22 mouse cellular contexts compared by ENCODE assay signal in genomic region chr2:129627133-129627532, GRCm38 (mm10). TPM values are rescaled to one million over a fixed set of nuclear protein-coding genes. Genes with fewer than 3 reads are reported as not detected.
A peak's percentile ranks its signal among the peaks of the same experiment; 100 is the strongest.
DNase-seq lines count a peak whose midpoint lies in the region; ATAC-seq and TF ChIP-seq lines count a peak whose summit lies in the region.
"Had no signal": no experiment of that assay in that cellular context is flagged by ENCODE, and none has a peak within 500 bp of the region (broad histone marks: within the 10 kb centered on the region; RNA-seq: fewer than 3 reads in every experiment).

No protein-coding gene starts in this region.

- H3K27ac ChIP-seq in heart, embryonic 12.5 days (ENCODE audit: poor library complexity, severe bottlenecking): no peak overlapping the region
- no peak overlapping the region; the same call in 1 of the 2 replicates for H3K27ac ChIP-seq in heart, postnatal 0 days (ENCODE audit: low read depth)
- H3K27ac ChIP-seq: forebrain, embryonic 13.5 days; hindbrain, embryonic 13.5 days; liver, embryonic 12.5 days; midbrain, embryonic 12.5 days had no signal

- H3K9me3 ChIP-seq in heart, embryonic 12.5 days (replicated peaks): no peaks in the 10 kb centered on the region
- no peaks in the 10 kb centered on the region for H3K9me3 ChIP-seq in heart, postnatal 0 days (replicated peaks; ENCODE audit: control insufficient read depth, low read length)
- H3K9me3 ChIP-seq: forebrain, embryonic 13.5 days; hindbrain, embryonic 13.5 days; liver, embryonic 12.5 days; midbrain, embryonic 12.5 days had no signal

- peaks cover 27% of the 10 kb centered on the region for H3K36me3 ChIP-seq in heart, embryonic 12.5 days
- peaks cover 11% of the 10 kb centered on the region for H3K36me3 ChIP-seq in heart, postnatal 0 days (replicated peaks; ENCODE audit: control insufficient read depth, insufficient read depth, low read length)
- H3K36me3 ChIP-seq: midbrain, embryonic 12.5 days had no signal

- ATAC-seq in heart, embryonic 12.5 days (ENCODE audit: insufficient number of reproducible peaks, low FRiP score): no peak
- ATAC-seq in heart, postnatal 0 days (ENCODE audit: insufficient read depth, low read depth): no peak
- ATAC-seq: forebrain, embryonic 13.5 days; liver, embryonic 12.5 days; liver, postnatal 0 days; Patski had no signal

- no peak for DNase-seq in heart, adult 8-10 months (ENCODE audit: low spot score)
- DNase-seq in heart, postnatal 0 days (ENCODE audit: low spot score): no peak
- no peak for DNase-seq in heart, adult 9 months (ENCODE audit: low spot score in 2 of 2)
- peak; percentile 18 for DNase-seq in testis, postnatal 10 days (ENCODE audit: low spot score)
- no peak for DNase-seq in testis, postnatal 14 days (ENCODE audit: low spot score)
- DNase-seq in thymus, postnatal 14 days: no peak
- DNase-seq: adrenal gland, postnatal 10 days; gastrocnemius, postnatal 10 days; heart, postnatal 36 days; kidney, adult 11 months; kidney, postnatal 14 days; liver, postnatal 0 days; lung, postnatal 36 days; retina, postnatal 1 day; right cerebral cortex, postnatal 14 days had no signal

- peaks cover 27% of the 10 kb centered on the region for H3K4me1 ChIP-seq in heart, embryonic 12.5 days (replicated peaks)
- peaks cover 7% of the 10 kb centered on the region for H3K4me1 ChIP-seq in heart, postnatal 0 days (ENCODE audit: control insufficient read depth, insufficient read depth)

- TF ChIP-seq CTCF in heart, postnatal 0 days (IDR thresholded peaks at IDR 0.05; ENCODE audit: low read depth): no peak

- no peak overlapping the region for H3K4me3 ChIP-seq in heart, embryonic 12.5 days
- H3K4me3 ChIP-seq in heart, postnatal 0 days (ENCODE audit: low read depth, low read length): no peak overlapping the region
- H3K4me3 ChIP-seq: forebrain, embryonic 13.5 days; hindbrain, embryonic 13.5 days; liver, embryonic 12.5 days; midbrain, embryonic 12.5 days had no signal

- no peak for TF ChIP-seq EP300 in heart, postnatal 0 days (IDR thresholded peaks at IDR 0.05; ENCODE audit: low read depth)

- no peaks in the 10 kb centered on the region for H3K27me3 ChIP-seq in heart, embryonic 12.5 days (replicated peaks)
- no peaks in the 10 kb centered on the region for H3K27me3 ChIP-seq in heart, postnatal 0 days (ENCODE audit: control insufficient read depth, insufficient read depth, low read length)
- H3K27me3 ChIP-seq: forebrain, embryonic 13.5 days; hindbrain, embryonic 13.5 days; liver, embryonic 12.5 days; midbrain, embryonic 12.5 days; Patski had no signal

- H3K9ac ChIP-seq in heart, embryonic 12.5 days: no peak overlapping the region
- no peak overlapping the region for H3K9ac ChIP-seq in heart, postnatal 0 days (replicated peaks; ENCODE audit: low read depth, low read length)
- H3K9ac ChIP-seq: forebrain, embryonic 13.5 days; hindbrain, embryonic 13.5 days; liver, embryonic 12.5 days; liver, postnatal 0 days; midbrain, embryonic 12.5 days had no signal

- H3K4me2 ChIP-seq in heart, embryonic 12.5 days: peak overlapping the region; percentile 54
- peak overlapping the region; percentile 52 for H3K4me2 ChIP-seq in heart, postnatal 0 days (ENCODE audit: low read depth, low read length)
- H3K4me2 ChIP-seq: forebrain, embryonic 13.5 days; hindbrain, embryonic 13.5 days; liver, embryonic 12.5 days; midbrain, embryonic 12.5 days had no signal

- WGBS in heart, embryonic 12.5 days: 83% methylated on average over 5 of the region's 5 CpGs
- 87% methylated on average over 5 of the region's 5 CpGs for WGBS in heart, postnatal 0 days

RNA-seq across cellular contexts. Expression of gene Sirpa, which starts 34.5 kb away (rescaled TPM):
- polyA plus RNA-seq in heart, embryonic 12.5 days (2016; fragmentation: Nextera tagmentation; extraction: Ambion mirVana): 14.4 and 18.6 TPM in 2 replicates
- total RNA-seq in heart, adult 8-10 months (2022): 10 to 100 TPM; 28.9 to 35.2 (median 30.0) TPM
- 17.0 and 43.9 TPM in 2 replicates for total RNA-seq in heart, postnatal 0 days (2014; rRNA removed; ENCODE audit: low replicate concordance)
- 8.8 and 10.8 TPM in 2 replicates for polyA plus RNA-seq in heart, postnatal 0 days (2015; fragmentation: Nextera tagmentation; extraction: Ambion mirVana)
- total RNA-seq: MEL had no signal
